15 mouse cellular contexts compared by ENCODE assay signal in the genomic region with DNA sequence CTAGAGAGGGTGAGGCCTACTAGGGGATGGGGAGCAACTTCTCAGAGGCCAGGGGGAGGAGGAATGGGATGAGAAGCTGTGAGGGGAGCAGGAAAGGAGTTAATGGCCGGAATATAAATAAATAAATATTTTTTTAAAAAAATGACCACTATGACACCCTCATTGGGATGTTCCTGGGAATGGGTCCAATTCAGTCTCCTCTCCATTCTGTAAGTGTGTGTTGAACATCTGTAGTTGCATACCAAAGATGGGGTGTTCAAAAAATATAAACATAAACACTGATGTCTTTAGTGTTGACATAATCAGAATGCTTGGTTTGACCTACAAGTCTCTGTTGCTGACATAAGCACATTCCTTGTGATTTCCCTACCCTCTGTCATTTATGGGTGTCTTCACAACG.
"Had no signal": no experiment of that assay in that cellular context is flagged by ENCODE, and none has a peak within 500 bp of the region (broad histone marks: within the 10 kb centered on the region; RNA-seq: fewer than 3 reads in every experiment).

No protein-coding gene starts in this region.

- H3K27me3 ChIP-seq: neural tube, embryonic 15.5 days; stomach, embryonic 15.5 days had no signal

- H3K4me3 ChIP-seq: neural tube, embryonic 15.5 days; stomach, embryonic 15.5 days had no signal

- DNase-seq: retina, postnatal 1 day; right cerebral cortex, adult 18-20 months; right cerebral cortex, postnatal 14 days; right cerebral cortex, postnatal 25 days; right cerebral cortex, postnatal 4 days; spleen, adult 18-20 months; thymus, adult 18-20 months; thymus, adult 2 months; thymus, postnatal 14 days; thymus, postnatal 25 days; thymus, postnatal 36 days; thymus, postnatal 4 days had no signal

- H3K9ac ChIP-seq: neural tube, embryonic 15.5 days; stomach, embryonic 15.5 days had no signal

- H3K27ac ChIP-seq: neural tube, embryonic 15.5 days; stomach, embryonic 15.5 days; stomach, postnatal 0 days had no signal

- H3K36me3 ChIP-seq: neural tube, embryonic 15.5 days; stomach, embryonic 15.5 days had no signal

- H3K4me1 ChIP-seq: neural tube, embryonic 15.5 days; stomach, embryonic 15.5 days had no signal

- H3K4me2 ChIP-seq: neural tube, embryonic 15.5 days; stomach, embryonic 15.5 days had no signal

- H3K9me3 ChIP-seq: neural tube, embryonic 15.5 days; stomach, embryonic 15.5 days had no signal
